Mouse (Mus musculus): Measurements from ENCODE around the gene Dact1. TPM values are rescaled to one million over a fixed set of nuclear protein-coding genes. Genes with fewer than 3 reads are reported as not detected.

The Dact1 gene
- total and polyA plus RNA-seq, 2 experiments from 2014 or later = 3.9 to 18.0 TPM

- Histone ChIP-seq H3K36me3 (replicated peaks; ENCODE audit: control insufficient read depth, insufficient read depth, low read length) (no peaks in the 10 kb centered on the region), H3K27me3 (ENCODE audit: control insufficient read depth, insufficient read depth, low read length) (no peaks in the 10 kb centered on the region), H3K9me3 (replicated peaks; ENCODE audit: control insufficient read depth, low read length) (no peaks in the 10 kb centered on the region), H3K4me1 (ENCODE audit: control insufficient read depth, insufficient read depth) (0 out of 2 replicates have a peak, but pooled peaks cover 4% of the 10 kb centered on the region), H3K27ac (ENCODE audit: low read depth) (no peak overlapping the region), H3K4me2 (ENCODE audit: low read depth, low read length) (no peak overlapping the region), H3K4me3 (ENCODE audit: low read depth, low read length) (no peak overlapping the region), H3K9ac (replicated peaks; ENCODE audit: low read depth, low read length) (no peak overlapping the region)
- no peak for ATAC-seq (ENCODE audit: insufficient read depth, low read depth)
- 61% methylated on average over 8 of the region's 8 CpGs for WGBS
- TF ChIP-seq CTCF (IDR thresholded peaks at IDR 0.05; ENCODE audit: low read depth) = no peak
- TF ChIP-seq EP300 (IDR thresholded peaks at IDR 0.05; ENCODE audit: low read depth) = no peak
- peak; percentile 18 for DNase-seq (ENCODE audit: low spot score)
Measured at GRCm38 (mm10) chr12:71275906-71276595, 33.6 kb upstream of the Dact1 start.

- TF ChIP-seq CTCF (IDR thresholded peaks at IDR 0.05; ENCODE audit: low read depth) = no peak
- no peak for TF ChIP-seq EP300 (IDR thresholded peaks at IDR 0.05; ENCODE audit: low read depth)
- Histone ChIP-seq H3K27ac (ENCODE audit: low read depth) (no peak overlapping the region), H3K36me3 (replicated peaks; ENCODE audit: control insufficient read depth, insufficient read depth, low read length) (no peaks in the 10 kb centered on the region), H3K9me3 (replicated peaks; ENCODE audit: control insufficient read depth, low read length) (no peaks in the 10 kb centered on the region), H3K4me2 (ENCODE audit: low read depth, low read length) (no peak overlapping the region), H3K4me1 (ENCODE audit: control insufficient read depth, insufficient read depth) (0 out of 2 replicates have a peak, but pooled peaks cover 4% of the 10 kb centered on the region), H3K4me3 (ENCODE audit: low read depth, low read length) (no peak overlapping the region), H3K27me3 (ENCODE audit: control insufficient read depth, insufficient read depth, low read length) (no peaks in the 10 kb centered on the region), H3K9ac (replicated peaks; ENCODE audit: low read depth, low read length) (no peak overlapping the region)
- 59% methylated on average over 12 of the region's 12 CpGs for WGBS
- no peak for ATAC-seq (ENCODE audit: insufficient read depth, low read depth)
- no peak for DNase-seq (ENCODE audit: low spot score)
Measured at GRCm38 (mm10) chr12:71279521-71280262, 30.0 kb upstream of the Dact1 start.

- ATAC-seq (ENCODE audit: insufficient read depth, low read depth) (no peak), DNase-seq (ENCODE audit: low spot score) (no peak)
- Histone ChIP-seq H3K27ac (ENCODE audit: low read depth) (no peak overlapping the region), H3K36me3 (replicated peaks; ENCODE audit: control insufficient read depth, insufficient read depth, low read length) (no peaks in the 10 kb centered on the region), H3K4me3 (ENCODE audit: low read depth, low read length) (no peak overlapping the region), H3K4me2 (ENCODE audit: low read depth, low read length) (no peak overlapping the region), H3K4me1 (ENCODE audit: control insufficient read depth, insufficient read depth) (0 out of 2 replicates have a peak, but pooled peaks cover 4% of the 10 kb centered on the region), H3K27me3 (ENCODE audit: control insufficient read depth, insufficient read depth, low read length) (no peaks in the 10 kb centered on the region), H3K9me3 (replicated peaks; ENCODE audit: control insufficient read depth, low read length) (no peaks in the 10 kb centered on the region), H3K9ac (replicated peaks; ENCODE audit: low read depth, low read length) (no peak overlapping the region)
- no peak for TF ChIP-seq EP300 (IDR thresholded peaks at IDR 0.05; ENCODE audit: low read depth)
- TF ChIP-seq CTCF (IDR thresholded peaks at IDR 0.05; ENCODE audit: low read depth) = no peak
- 83% methylated on average over 12 of the region's 12 CpGs for WGBS
Measured at GRCm38 (mm10) chr12:71281201-71281768, 28.4 kb upstream of the Dact1 start.

- no peak for DNase-seq (ENCODE audit: low spot score)
- no peak for ATAC-seq (ENCODE audit: insufficient read depth, low read depth)
Measured at GRCm38 (mm10) chr12:71285399-71285798, 24.3 kb upstream of the Dact1 start.

GRCm38 (mm10) chr12:71290460-71290859 lies 19.2 kb upstream of the Dact1 start:
- ATAC-seq (ENCODE audit: insufficient read depth, low read depth) = no peak
- WGBS = 66% methylated on average over 2 of the region's 2 CpGs

More at GRCm38 (mm10) chr12:71285399-71285798, 24.3 kb upstream of the Dact1 start:
- H3K27ac ChIP-seq (ENCODE audit: low read depth) = no peak overlapping the region
- no peak overlapping the region for H3K9ac ChIP-seq (replicated peaks; ENCODE audit: low read depth, low read length)
- H3K4me2 ChIP-seq (ENCODE audit: low read depth, low read length) = no peak overlapping the region
- no peaks in the 10 kb centered on the region for H3K27me3 ChIP-seq (ENCODE audit: control insufficient read depth, insufficient read depth, low read length)
- H3K4me3 ChIP-seq (ENCODE audit: low read depth, low read length) = no peak overlapping the region
- TF ChIP-seq EP300 (IDR thresholded peaks at IDR 0.05; ENCODE audit: low read depth) (no peak), CTCF (IDR thresholded peaks at IDR 0.05; ENCODE audit: low read depth) (no peak)
- H3K9me3 ChIP-seq (replicated peaks; ENCODE audit: control insufficient read depth, low read length) = no peaks in the 10 kb centered on the region
- no peaks in the 10 kb centered on the region for H3K36me3 ChIP-seq (replicated peaks; ENCODE audit: control insufficient read depth, insufficient read depth, low read length)
- no peaks in the 10 kb centered on the region for H3K4me1 ChIP-seq (ENCODE audit: control insufficient read depth, insufficient read depth)

More at GRCm38 (mm10) chr12:71290460-71290859, 19.2 kb upstream of the Dact1 start:
- Histone ChIP-seq H3K4me1 (ENCODE audit: control insufficient read depth, insufficient read depth) (no peaks in the 10 kb centered on the region), H3K4me3 (ENCODE audit: low read depth, low read length) (no peak overlapping the region), H3K27me3 (ENCODE audit: control insufficient read depth, insufficient read depth, low read length) (no peaks in the 10 kb centered on the region), H3K9me3 (replicated peaks; ENCODE audit: control insufficient read depth, low read length) (no peaks in the 10 kb centered on the region), H3K27ac (ENCODE audit: low read depth) (no peak overlapping the region), H3K36me3 (replicated peaks; ENCODE audit: control insufficient read depth, insufficient read depth, low read length) (no peaks in the 10 kb centered on the region), H3K4me2 (ENCODE audit: low read depth, low read length) (no peak overlapping the region), H3K9ac (replicated peaks; ENCODE audit: low read depth, low read length) (no peak overlapping the region)
- no peak for TF ChIP-seq CTCF (IDR thresholded peaks at IDR 0.05; ENCODE audit: low read depth)
- no peak for TF ChIP-seq EP300 (IDR thresholded peaks at IDR 0.05; ENCODE audit: low read depth)
- DNase-seq (ENCODE audit: low spot score) = no peak
